Mouse (Mus musculus) c-Kit-positive CD71-positive TER-119-positive erythroid progenitor cells, embryonic 14.5 days (primary cell): Measurements from ENCODE around the gene Phc2.

ENCODE experiments used
- DNase-seq: peaks from one replicate; pipeline ENCODE4 v3.0.0-alpha.2; 2013; ENCODE audit warnings: low spot score

The Phc2 gene

GRCm38 (mm10) chr4:128743031-128743626 lies 88.6 kb downstream of the Phc2 start:
- DNase-seq = no peak

DNA sequence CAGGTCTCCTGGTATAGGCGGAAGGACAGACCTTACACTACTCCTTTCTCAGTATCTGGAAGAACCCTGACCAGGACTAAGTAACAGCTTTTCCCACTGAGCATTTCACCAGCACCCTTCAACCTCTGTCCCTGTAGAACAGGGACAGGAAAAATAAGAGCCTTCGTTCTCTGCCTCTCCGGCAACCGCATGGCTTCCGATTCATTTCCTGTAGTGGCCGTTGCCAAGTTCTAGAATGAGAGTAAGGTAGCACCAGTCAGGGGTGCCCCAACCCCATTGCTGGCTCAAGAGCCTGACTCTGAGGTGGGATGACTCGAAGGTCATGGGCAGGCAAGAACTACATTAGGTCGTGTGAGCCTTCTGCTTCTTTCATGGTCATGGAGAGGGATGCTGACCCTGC lies 90.7 kb downstream of the Phc2 start:
- DNase-seq = no peak

DNA sequence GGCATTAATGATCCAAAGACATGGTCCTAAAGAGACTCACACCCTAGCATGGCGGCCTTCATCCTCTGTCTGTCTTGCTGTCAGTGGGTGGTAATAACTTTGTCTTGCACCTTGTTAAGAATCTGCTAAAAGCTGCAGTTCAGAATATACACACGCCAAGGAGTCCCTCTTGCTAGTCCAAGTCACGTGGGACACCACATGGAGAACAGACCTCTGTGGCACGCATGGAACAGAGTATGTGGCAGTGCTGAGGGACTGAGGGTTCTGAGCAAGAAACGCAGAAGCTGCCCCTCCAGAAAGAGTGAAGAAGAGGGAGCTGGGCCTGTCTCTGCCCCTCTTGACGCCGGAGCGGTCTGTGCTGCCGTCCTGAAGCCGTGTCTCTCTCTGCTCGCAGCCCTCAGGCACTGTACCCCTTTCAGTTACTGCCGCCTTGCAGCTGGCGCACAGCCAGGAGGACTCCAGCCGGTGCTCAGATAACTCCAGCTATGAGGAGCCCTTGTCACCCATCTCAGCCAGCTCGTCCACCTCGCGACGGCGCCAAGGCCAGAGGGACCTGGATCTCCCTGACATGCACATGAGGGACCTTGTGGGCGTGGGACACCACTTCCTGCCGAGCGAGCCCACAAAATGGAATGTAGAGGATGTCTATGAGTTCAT lies 93.2 kb downstream of the Phc2 start:
- no peak for DNase-seq

- no peak for DNase-seq
These were observed 93.8 kb downstream of the Phc2 start for GRCm38 (mm10) chr4:128748309-128748708.

DNA sequence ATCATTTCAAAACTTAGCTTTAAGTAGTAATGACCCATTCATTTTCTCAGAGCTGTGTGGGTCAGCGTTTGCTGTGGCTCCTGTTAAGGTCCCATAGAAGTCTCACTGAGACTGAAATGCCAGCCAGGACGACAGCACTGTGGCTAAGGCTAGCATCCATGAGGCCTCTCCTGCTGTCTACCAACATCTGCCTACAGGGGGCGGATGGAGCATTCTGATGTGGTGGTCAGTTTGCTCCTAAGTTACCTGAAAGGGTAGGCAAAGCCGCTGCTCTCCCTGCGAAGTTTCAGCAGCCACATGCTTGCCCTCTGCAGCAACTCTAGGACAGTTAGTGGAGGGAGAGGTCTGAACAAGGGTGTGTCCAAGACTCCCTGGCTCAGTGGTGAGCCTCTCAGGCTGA lies 96.5 kb downstream of the Phc2 start:
- no peak for DNase-seq

- no peak for DNase-seq
These were observed 97.7 kb downstream of the Phc2 start for GRCm38 (mm10) chr4:128752031-128752757.

DNA sequence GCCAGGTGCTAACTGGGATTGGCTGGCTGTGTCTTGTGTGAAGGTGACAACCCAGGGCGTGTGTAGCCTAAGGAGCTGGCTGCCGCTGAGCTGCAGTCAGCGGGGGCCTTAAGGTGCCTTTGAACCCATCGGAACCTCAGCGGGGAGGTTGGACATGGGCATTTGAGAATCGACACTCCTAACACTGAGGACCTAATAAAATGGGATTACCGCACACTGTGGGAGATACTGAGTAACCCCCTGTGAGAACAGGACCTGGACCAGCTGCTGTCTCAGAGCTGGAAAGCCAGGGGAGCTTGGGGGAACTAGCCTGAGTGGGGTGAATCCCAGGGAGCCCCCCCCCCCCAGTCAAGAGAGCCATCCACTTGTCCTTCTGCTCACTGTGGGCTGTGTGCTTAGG lies 99.1 kb downstream of the Phc2 start:
- DNase-seq = no peak

GRCm38 (mm10) chr4:128755064-128755463 lies 100.6 kb downstream of the Phc2 start, which contains the start of gene A3galt2:
Gene A3galt2 (plus strand): TSS chr4:128755364.
- DNase-seq = no peak

GRCm38 (mm10) chr4:128755900-128756299 lies 101.4 kb downstream of the Phc2 start:
- DNase-seq = no peak

DNA sequence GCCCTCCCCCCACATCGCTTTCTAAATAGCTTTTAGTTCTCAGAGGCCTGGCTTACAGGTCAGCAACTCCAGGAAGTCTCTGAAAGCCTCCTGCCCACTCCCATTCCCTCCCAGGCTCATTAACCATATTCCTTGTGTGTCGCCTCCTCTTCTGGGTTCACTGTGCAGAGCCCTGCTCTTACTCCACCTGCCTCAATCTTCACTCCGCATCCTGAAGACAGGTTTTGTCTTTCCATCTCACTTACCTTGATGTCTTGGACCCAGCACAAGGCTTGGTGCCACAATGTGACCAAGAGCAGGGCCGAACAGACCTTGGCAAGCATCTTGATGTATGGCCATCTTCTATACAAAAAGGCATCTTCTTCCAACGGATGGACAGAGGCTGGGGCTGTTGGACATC lies 104.7 kb downstream of the Phc2 start:
- no peak for DNase-seq

DNA sequence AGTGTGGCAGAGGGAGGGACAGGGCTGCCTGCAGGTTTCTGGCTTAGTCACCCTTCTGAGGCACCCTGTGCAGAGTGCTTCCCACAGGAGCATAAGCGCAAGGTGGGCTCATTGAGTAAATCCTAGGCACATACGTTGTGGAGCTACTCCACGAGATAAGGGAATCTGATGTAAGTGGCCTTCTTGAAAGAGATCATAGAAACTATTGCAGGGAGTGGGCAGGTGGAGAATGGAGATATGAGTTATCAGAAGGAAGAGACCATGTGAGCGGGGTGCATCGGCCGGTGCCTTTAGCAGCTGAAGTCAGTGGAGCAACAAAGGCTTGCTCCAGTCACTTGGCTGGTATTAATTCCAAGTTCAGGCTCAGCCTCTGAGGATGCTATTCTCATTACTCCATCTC lies 105.5 kb downstream of the Phc2 start:
- DNase-seq = peak; percentile 71

- no peak for DNase-seq
These were observed 112.4 kb downstream of the Phc2 start for GRCm38 (mm10) chr4:128766929-128767328.

- no peak for DNase-seq
These were observed 113.6 kb downstream of the Phc2 start for GRCm38 (mm10) chr4:128768120-128768519.

- DNase-seq = no peak
These were observed 115.3 kb downstream of the Phc2 start for GRCm38 (mm10) chr4:128769569-128770355.

DNA sequence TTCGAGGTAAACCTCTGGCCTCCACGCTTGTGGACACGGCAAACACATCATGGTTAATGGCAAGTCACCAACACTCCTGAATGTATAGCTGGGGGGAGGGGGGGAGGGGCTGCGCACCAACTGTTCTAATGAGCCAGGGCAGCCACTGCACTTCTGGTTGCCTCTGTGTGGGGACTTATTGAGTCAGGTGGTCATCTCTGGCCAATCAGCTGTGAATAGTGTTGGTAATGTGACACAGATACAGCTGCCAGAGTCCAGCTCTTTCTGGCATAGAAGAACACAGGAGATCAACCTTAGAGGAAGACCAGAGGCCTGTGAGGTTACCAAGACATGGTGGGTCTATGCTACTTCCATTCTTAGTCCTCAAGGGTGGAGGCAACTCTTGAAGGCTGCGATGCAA lies 116.2 kb downstream of the Phc2 start:
- DNase-seq = no peak

GRCm38 (mm10) chr4:128773820-128774219 lies 119.3 kb downstream of the Phc2 start:
- DNase-seq = no peak

DNA sequence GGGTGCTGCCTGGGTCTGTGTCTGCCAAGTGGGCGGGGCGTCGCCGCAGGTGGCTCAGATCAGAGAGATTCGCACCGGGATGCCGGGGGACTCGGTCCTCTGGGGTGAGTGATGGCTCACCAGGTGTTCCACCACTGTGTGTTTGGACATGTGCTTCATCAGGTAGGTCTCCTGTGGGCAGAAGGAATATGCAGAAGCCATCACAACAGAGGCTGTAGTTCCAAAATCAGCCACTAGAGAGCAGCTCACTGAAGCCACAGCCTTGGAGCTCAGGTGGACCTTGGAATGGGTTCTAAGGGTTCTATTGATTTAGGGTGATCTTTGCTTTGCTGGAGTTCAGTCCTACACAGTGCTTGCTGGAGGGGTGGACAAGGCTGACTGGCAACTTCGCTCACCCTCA lies 120.0 kb downstream of the Phc2 start:
- DNase-seq = peak; percentile 59

DNA sequence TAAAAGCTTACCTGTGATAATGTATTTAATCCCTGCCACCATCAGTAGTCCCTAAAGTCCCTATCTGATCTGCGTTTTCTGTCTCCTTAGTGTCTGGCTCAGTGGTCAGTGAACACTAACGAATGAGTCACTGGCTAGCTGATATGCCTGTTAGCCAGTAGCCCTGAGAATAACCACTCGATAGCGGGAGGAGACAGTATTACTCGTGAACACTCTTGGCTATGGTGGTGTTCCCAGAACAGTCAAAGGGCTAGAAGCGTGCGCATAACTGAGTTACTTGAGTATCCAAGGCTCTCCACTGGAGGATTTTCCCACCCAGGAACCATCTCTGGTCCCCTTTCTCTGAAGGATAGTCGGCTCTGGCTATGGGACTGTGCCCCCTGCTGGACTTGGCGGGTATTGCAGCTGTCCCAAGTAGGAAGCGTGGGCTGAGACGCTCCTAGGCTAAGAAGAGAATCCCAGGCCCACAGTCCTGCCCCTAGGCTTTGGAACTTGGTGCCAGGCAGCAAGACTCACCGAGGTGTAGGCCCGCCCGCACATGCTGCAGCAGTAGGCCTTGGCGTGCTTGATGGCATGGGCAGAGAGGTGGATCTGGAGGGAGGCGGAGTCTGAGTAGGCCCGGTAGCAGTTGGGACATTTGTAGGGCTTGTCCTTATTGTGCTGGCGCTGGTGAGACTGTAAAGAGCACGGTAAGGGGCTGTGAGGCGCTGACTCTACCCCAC lies 122.2 kb downstream of the Phc2 start:
- DNase-seq = peak; percentile 63

DNA sequence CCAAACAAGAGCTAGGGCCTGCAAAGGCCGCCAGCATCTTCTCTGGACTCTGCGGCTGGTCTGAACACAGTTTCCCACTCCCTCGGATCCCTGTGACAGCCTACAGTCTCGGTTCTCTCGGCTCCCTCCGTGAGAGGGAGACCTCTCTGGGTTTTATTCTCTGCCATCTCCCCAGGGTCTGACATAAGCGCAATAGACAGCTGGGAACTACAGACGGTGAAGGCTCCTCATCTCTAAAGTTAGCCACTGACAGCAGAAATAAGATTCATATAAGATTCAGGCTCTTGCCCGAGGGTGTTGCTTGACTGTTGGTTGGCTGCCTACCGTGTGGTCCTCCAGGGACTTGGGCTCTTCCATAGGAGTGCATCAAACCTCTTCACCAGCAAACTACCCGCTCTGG lies 123.1 kb downstream of the Phc2 start:
- no peak for DNase-seq

DNA sequence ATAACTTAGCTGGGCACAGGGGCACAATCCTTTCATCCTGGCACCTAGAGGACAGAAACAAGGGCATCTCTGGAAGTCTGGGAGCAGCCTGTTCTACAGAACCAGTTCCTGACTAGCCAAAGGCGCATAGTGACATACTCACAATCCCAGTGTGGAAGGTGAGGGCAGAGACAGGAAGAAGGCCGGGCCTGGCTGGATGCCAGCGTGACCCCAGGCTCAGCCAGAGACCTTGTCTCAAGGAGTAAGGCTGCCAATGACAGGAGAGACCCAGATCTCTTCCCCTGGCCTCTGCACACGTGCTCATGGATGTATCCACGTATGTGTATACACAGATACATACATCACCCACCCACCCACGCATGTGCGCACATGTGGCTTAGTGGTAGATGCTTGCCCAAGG lies 127.5 kb downstream of the Phc2 start:
- no peak for DNase-seq

- DNase-seq = no peak
These were observed 128.1 kb downstream of the Phc2 start for GRCm38 (mm10) chr4:128782645-128783044.
